Mouse (Mus musculus): Measurements from ENCODE around the gene Npvf.
"Not testable (repeated sequence)": the region's sequence is repeated elsewhere in the genome, so short reads cannot be mapped to it uniquely, and the experiment has no call there.

Gene Npvf

GRCm38 (mm10) chr6:50640377-50640776, 13.9 kb downstream of the Npvf start:
- DNase-seq (ENCODE audit: low read depth, low spot score), result no peak

- no peak for DNase-seq (ENCODE audit: low read depth, low spot score)
Observed at GRCm38 (mm10) chr6:50639656-50640055, 14.6 kb downstream of the Npvf start.

- not testable (repeated sequence) for DNase-seq (ENCODE audit: low read depth, low spot score)
Observed at GRCm38 (mm10) chr6:50626170-50626569, 28.1 kb downstream of the Npvf start.

GRCm38 (mm10) chr6:50618273-50618672, 36.0 kb downstream of the Npvf start:
- not testable (repeated sequence) for DNase-seq (ENCODE audit: low read depth, low spot score)

- peak; percentile 96 for DNase-seq (ENCODE audit: low read depth, low spot score)
Observed at GRCm38 (mm10) chr6:50601620-50602019, 52.6 kb downstream of the Npvf start.

All from R1 (cell line).